Mouse (Mus musculus) forebrain, embryonic 11.5 days (tissue): ENCODE measurements around the gene Map4k1. TPM values are rescaled to one million over a fixed set of nuclear protein-coding genes. Genes with fewer than 3 reads are reported as not detected.

Source experiments
- ATAC-seq: fragments of 200-750 bp; cut with Nextera tagmentation; replicated peaks from 2 replicates; pipeline ENCODE4 v1.8.0; 2017; ENCODE audit warnings: moderate TSS enrichment; ENCODE audit not compliant: low FRiP score
- DNase-seq: peaks from one replicate; pipeline ENCODE4 v3.0.0-alpha.2; 2017; ENCODE audit warnings: low spot score
- H3K27ac ChIP-seq: fragments of 300-500 bp; sonication (generic); 2 replicates; pipeline ENCODE4 v1.5.1; 2014; ENCODE audit warnings: low read depth, low read length
- H3K27me3 ChIP-seq: fragments of 300-500 bp; sonication (generic); 2 replicates; pipeline ENCODE4 v1.6.1; 2014; ENCODE audit warnings: mild to moderate bottlenecking, low read length, mixed read lengths; ENCODE audit not compliant: control insufficient read depth, insufficient read depth
- H3K36me3 ChIP-seq: fragments of 300-500 bp; sonication (generic); 2 replicates; pipeline ENCODE4 v1.6.1; 2014; ENCODE audit warnings: mild to moderate bottlenecking, low read length, moderate library complexity, mixed read lengths; ENCODE audit not compliant: control insufficient read depth, insufficient read depth
- H3K4me1 ChIP-seq: fragments of 300-500 bp; sonication (generic); replicated peaks from 2 replicates; pipeline ENCODE4 v1.6.1; 2014; ENCODE audit warnings: low read length, mixed read lengths; ENCODE audit not compliant: control insufficient read depth, insufficient read depth
- H3K4me2 ChIP-seq: fragments of 300-500 bp; sonication (generic); 2 replicates; pipeline ENCODE4 v1.6.1; 2014; ENCODE audit warnings: low read depth, mild to moderate bottlenecking, low read length, moderate library complexity, mixed read lengths; ENCODE audit not compliant: severe bottlenecking
- H3K4me3 ChIP-seq: fragments of 300-500 bp; sonication (generic); 2 replicates; pipeline ENCODE4 v1.5.1; 2014; ENCODE audit warnings: low read depth, low read length
- H3K9ac ChIP-seq: fragments of 300-500 bp; sonication (generic); 2 replicates; pipeline ENCODE4 v1.6.1; 2014; ENCODE audit warnings: low read length
- H3K9me3 ChIP-seq: fragments of 300-500 bp; sonication (generic); 2 replicates; pipeline ENCODE4 v1.6.1; 2016; ENCODE audit warnings: low read length, mixed read lengths; ENCODE audit not compliant: control insufficient read depth
- WGBS: fragments of 180-500 bp; shearing (Covaris S2); extraction: QIAGEN DNeasy Blood & Tissue Kit; methylation state at CpG from one replicate; pipeline ENCODE4 v1.1.7; 2014; 5-methylcytosine and 5-hydroxymethylcytosine counted together
- polyA plus RNA-seq: library from polyadenylated mRNA; unstranded; fragments of >200 nt; fragmentation: Nextera tagmentation; extraction: Ambion mirVana; gene quantifications from 2 replicates; pipeline ENCODE4 v1.2.1, GENCODE M21; 2014

Gene Map4k1
- polyA plus RNA-seq, 1 experiment from 2014 or later: 5.9 TPM

DNA sequence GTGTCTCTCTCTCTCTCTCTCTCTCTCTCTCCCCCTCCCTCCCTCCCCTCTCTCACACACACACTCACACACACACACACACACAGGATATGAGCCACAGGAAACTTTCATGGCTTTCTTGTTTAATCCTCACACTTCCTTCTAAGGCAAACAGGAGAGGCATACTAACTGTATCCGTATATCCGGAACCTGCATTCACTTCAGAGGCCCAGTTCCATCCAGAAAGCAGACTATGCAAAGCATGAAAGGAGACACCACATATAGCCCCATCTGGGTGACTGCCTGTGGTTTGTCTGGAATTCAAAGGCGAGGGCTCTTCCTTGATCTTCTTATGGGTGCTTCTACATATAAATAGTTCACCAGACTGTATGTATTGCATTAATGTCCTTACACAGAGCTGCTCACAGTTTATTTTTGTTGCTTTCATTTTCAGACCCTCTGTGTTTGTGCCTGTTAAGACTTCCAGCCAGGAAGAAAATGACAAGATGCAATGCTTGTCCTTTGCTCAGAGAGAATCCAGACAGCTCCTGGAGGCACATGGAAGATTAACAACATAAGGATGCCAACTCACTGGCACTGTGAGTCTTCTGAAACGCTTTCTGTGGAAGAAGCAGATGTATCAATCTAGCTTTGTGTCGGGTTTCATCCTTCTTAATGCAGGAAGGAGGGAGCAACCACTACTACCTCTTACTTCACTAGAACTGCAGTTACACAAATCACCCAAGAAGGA is 38.2 kb upstream of the Map4k1 start:
- WGBS: 89% methylated on average over 5 of the region's 5 CpGs
- no peak overlapping the region; the same call in 1 of the 2 replicates for H3K27ac ChIP-seq
- H3K36me3 ChIP-seq: no peaks in the 10 kb centered on the region
- no peak overlapping the region for H3K4me2 ChIP-seq
- H3K9ac ChIP-seq: no peak overlapping the region
- no peak overlapping the region for H3K4me3 ChIP-seq
- H3K27me3 ChIP-seq: no peaks in the 10 kb centered on the region
- peaks cover 16% of the 10 kb centered on the region for H3K4me1 ChIP-seq
- no peak for DNase-seq
- no peak for ATAC-seq
- H3K9me3 ChIP-seq: no peaks in the 10 kb centered on the region

DNA sequence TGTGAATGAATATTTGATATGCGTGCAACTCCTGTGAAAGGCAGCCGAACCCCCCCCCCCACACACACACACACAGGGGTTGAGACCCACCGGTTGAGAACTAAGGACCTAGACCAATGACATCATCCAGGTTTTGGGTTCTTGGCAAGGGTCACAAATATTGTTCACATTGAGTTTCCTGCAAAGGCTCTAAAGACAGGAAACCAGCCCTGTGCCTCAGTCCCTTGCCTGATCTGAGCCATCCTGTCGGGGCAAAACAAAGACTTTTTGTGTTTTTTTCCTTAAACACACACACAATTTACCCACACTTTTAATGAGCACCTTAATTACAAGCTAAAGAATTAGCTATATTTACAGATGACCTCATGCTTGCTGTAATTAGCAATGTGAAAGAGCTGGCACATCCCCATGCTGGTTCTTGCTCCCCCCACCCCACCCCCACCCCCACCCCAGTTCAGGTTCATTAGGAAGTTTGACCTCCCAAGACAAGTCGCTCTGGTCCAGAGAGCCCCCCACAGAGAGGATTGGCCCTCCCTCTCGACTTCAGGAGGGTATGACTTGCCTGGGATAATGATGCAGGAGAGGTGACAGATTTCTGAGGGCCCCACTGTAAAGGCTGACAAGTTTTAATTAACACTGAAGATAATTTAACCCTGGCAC is 37.0 kb upstream of the Map4k1 start:
- 34% methylated on average over 6 of the region's 6 CpGs for WGBS
- DNase-seq (peak; percentile 68), ATAC-seq (peak; percentile 62)
- H3K27me3 ChIP-seq: no peaks in the 10 kb centered on the region
- no peak overlapping the region for H3K4me2 ChIP-seq
- H3K9ac ChIP-seq: no peak overlapping the region
- H3K9me3 ChIP-seq: no peaks in the 10 kb centered on the region
- peaks cover 14% of the 10 kb centered on the region for H3K4me1 ChIP-seq
- no peak overlapping the region for H3K4me3 ChIP-seq
- peak overlapping the region; percentile 54 for H3K27ac ChIP-seq
- H3K36me3 ChIP-seq: no peaks in the 10 kb centered on the region

DNA sequence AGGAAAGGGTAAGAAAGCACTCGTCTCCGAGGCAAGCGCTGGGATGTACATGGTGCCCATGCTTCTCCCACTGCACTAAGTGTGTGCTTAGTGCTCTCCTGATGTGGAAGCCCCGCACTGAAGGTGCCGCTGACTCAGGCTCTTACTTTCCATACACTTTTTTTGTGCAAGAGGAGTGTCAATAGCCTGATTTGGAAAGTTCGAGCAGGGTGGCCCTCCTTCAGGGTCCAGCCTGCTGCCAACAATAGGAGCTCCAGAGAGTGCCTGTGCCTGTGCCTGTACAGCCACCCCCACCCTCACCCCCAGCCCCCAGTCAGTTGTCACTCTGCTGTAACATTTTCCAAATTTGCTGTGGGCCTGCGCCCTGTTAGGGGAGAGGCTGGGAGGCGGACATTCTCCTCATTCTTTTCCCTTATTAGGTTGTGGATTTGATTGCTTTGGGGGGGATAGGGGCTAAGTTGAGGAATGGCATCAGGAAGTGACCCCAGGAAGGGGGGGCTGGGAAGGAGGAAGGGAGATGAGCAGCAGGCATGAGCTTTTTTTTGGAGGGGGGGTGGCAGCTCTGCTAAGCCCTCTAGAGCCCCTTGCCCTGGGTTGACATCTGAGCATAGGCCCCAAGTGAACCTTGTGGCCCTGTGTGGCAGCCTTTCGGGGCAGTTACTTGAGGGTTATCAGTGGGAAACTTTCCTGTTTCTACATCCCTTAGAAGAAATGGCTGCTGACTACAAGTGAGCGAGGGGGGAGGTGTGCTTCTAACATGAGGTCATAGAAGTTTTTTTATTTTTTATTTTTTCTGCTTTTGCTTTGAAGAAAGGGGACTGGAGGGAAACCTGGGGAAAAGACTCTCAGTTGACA is 36.2 kb upstream of the Map4k1 start:
- Histone ChIP-seq H3K4me2 (peak overlapping the region; percentile 6; the same call in 1 of the 2 replicates), H3K27me3 (no peaks in the 10 kb centered on the region), H3K9me3 (no peaks in the 10 kb centered on the region), H3K4me3 (no peak overlapping the region), H3K27ac (peak overlapping the region; percentile 61), H3K9ac (peak overlapping the region; percentile 14; the same call in 1 of the 2 replicates), H3K36me3 (no peaks in the 10 kb centered on the region), H3K4me1 (peaks cover 14% of the 10 kb centered on the region)
- DNase-seq: peak; percentile 73
- ATAC-seq: peak; percentile 63
- 22% methylated on average over 10 of the region's 10 CpGs for WGBS

DNA sequence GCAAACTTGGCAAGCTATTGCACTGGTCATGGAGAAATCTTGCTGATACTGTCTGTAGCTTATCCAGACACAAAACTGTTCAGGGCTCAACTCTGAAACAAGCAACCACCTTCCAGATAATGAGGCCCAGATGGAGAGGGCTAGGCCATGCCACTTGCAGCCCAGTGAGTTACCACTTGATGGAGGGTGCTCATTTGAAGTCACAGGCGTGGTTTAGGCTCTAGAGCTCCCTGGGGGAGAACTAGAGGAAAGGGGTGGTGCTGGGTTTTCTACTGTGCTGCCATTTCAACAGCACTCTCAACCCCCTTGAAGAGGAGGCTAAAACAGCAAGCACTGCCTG is 35.6 kb upstream of the Map4k1 start:
- DNase-seq: no peak
- 23% methylated on average over 1 of the region's 1 CpGs for WGBS
- H3K4me1 ChIP-seq: peaks cover 14% of the 10 kb centered on the region

DNA sequence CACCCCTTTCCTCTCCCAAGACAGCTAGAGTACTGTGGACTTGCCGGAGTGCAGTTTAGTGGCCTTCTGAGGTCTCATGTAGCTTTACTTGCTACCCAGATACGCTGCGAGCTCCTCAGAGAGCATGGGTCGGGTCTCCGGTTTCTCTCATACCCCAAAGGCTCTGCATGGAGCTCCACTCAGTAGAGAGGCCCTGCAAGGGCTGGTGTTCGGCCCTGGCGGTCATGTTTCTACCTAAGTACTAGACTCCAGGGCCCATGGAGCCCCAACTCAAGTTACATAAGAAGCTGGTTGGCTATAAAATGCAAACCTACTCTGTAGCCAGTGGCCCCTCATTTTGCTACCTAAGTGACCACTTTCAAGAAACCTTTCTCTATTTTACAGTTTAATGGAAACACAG is 33.1 kb upstream of the Map4k1 start:
- Histone ChIP-seq H3K4me1 (peaks cover 25% of the 10 kb centered on the region), H3K4me2 (no peak overlapping the region), H3K27ac (no peak overlapping the region), H3K9me3 (no peaks in the 10 kb centered on the region), H3K27me3 (no peaks in the 10 kb centered on the region), H3K36me3 (no peaks in the 10 kb centered on the region), H3K9ac (no peak overlapping the region), H3K4me3 (no peak overlapping the region)
- WGBS: 89% methylated on average over 7 of the region's 7 CpGs
- DNase-seq: no peak
- no peak for ATAC-seq

More for the DNA sequence above, 35.6 kb upstream of the Map4k1 start:
- Histone ChIP-seq H3K36me3 (no peaks in the 10 kb centered on the region), H3K9ac (no peak overlapping the region), H3K27me3 (no peaks in the 10 kb centered on the region), H3K4me2 (no peak overlapping the region), H3K27ac (peak overlapping the region; percentile 9; the same call in 1 of the 2 replicates), H3K4me3 (no peak overlapping the region), H3K9me3 (no peaks in the 10 kb centered on the region)
- ATAC-seq: no peak

DNA sequence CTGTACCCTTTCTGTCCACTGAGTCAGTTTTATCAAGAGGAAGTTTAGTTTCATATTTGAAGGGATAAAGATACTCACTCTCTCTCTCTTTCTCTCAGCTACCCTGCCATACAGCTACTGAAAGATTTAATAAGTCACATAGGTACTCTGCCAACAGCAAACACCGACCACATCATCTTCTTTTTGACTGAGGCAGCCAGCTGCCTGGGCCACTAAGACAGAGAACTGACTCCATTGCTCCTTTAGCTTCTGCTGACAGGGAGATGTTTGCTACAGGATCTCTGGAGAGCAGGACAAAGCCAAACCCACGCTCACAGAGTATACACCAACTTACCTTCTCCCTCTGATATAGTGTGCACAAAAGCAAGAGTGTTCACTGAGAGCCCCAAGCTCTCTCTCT is 32.6 kb upstream of the Map4k1 start:
- H3K36me3 ChIP-seq: no peaks in the 10 kb centered on the region
- WGBS: 79% methylated on average over 2 of the region's 2 CpGs
- H3K9ac ChIP-seq: no peak overlapping the region
- no peak overlapping the region for H3K4me2 ChIP-seq
- no peaks in the 10 kb centered on the region for H3K9me3 ChIP-seq
- H3K4me1 ChIP-seq: peaks cover 29% of the 10 kb centered on the region
- ATAC-seq (no peak), DNase-seq (no peak)
- H3K4me3 ChIP-seq: no peak overlapping the region
- H3K27ac ChIP-seq: no peak overlapping the region
- H3K27me3 ChIP-seq: no peaks in the 10 kb centered on the region

DNA sequence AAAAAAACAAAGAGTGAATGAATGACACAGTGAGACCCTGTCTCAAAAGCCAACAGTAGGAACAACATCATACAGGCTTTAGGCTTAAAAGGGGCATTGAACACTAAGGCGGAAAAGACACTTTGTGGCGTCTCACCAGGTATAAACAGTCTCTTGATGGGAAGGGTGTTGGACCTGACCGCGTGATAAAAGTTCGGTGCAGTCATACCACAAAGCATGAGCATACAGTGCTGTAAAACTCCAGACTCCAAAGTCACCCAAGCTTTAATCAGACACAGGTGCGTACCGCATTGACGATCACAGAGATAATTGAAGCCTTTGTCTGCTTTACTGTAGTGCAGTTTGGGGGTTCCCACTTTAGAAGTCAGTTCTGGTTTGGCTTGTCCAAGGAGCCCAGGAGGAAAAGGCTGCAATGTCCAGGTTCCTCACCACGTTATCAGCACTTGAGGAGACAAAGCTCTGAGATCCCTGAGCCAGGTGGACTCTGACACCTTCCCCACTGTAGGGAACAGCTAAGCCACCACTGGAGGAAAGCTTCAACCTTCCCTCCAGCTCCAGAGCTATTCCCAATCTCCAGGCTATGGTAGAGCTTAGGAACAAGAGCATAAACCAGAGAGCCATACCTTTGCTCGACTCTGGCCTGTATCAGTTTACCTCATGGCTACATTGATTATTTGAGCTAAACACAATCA is 31.4 kb upstream of the Map4k1 start:
- peaks cover 28% of the 10 kb centered on the region for H3K4me1 ChIP-seq
- no peaks in the 10 kb centered on the region for H3K36me3 ChIP-seq
- no peaks in the 10 kb centered on the region for H3K27me3 ChIP-seq
- no peak for ATAC-seq
- H3K9me3 ChIP-seq: no peaks in the 10 kb centered on the region
- 93% methylated on average over 10 of the region's 10 CpGs for WGBS
- no peak overlapping the region for H3K9ac ChIP-seq
- no peak overlapping the region for H3K4me3 ChIP-seq
- H3K27ac ChIP-seq: no peak overlapping the region
- DNase-seq: no peak
- H3K4me2 ChIP-seq: no peak overlapping the region

DNA sequence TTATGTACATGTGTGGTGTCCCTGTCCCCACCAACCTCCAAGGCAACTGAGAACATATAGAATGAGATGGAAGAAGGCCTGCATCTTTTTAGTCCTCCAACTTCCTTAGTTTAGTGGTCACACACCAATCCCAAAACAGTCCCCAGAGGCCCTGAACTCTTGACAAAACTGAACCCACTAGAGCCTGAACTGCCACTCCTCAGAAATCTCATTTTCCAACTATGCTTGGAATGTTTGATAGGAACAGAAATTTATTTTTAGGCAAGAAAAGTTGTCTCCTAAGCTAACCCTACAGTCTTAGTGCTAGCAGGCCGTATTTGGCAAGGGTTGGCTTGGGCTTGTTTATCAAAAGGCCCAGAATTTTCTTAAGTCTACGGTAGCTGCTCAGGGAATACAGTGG is 30.1 kb upstream of the Map4k1 start:
- no peak overlapping the region for H3K4me2 ChIP-seq
- no peak overlapping the region for H3K9ac ChIP-seq
- H3K9me3 ChIP-seq: no peaks in the 10 kb centered on the region
- no peaks in the 10 kb centered on the region for H3K27me3 ChIP-seq
- no peaks in the 10 kb centered on the region for H3K36me3 ChIP-seq
- ATAC-seq (no peak), DNase-seq (no peak)
- no peak overlapping the region for H3K4me3 ChIP-seq
- 94% methylated on average over 2 of the region's 2 CpGs for WGBS
- no peak overlapping the region for H3K27ac ChIP-seq
- H3K4me1 ChIP-seq: peaks cover 17% of the 10 kb centered on the region
